Mouse (Mus musculus) MEL (cell line): ENCODE measurements at regions not wholly inside any gene's neighbourhood (a gene's known extent, or its start where the extent isn't known, plus 50 kb on each side); places are given as distances from the start of the nearest gene placed in this dataset.

Experiments used
- DNase-seq: peaks from one replicate; pipeline ENCODE4 v3.0.0; 2011; ENCODE audit warnings: low read depth, low spot score
- H3K27ac ChIP-seq: 2 replicates; pipeline ENCODE4 v1.5.1; 2012; ENCODE audit warnings: low read depth, mild to moderate bottlenecking, control low read depth, low read length, moderate library complexity; ENCODE audit not compliant: control insufficient read depth
- H3K27me3 ChIP-seq, 2 experiments: fragments of 150-350 bp in 1 of 2; sonication (generic) in 1 of 2; 2 replicates each; pipeline ENCODE4 v1.6.1; 2012; ENCODE audit warnings: low read length in 2 of 2, mild to moderate bottlenecking in 2 of 2, improper control_type of control experiment in 1 of 2, moderate library complexity in 1 of 2; ENCODE audit not compliant: insufficient read depth in 2 of 2, control insufficient read depth in 1 of 2
- H3K36me3 ChIP-seq, 2 experiments: 2 replicates each; pipeline ENCODE4 v1.6.1; 2012 to 2014; ENCODE audit warnings: low read length in 2 of 2, improper control_type of control experiment in 1 of 2, inconsistent platforms in 1 of 2, mild to moderate bottlenecking in 1 of 2; ENCODE audit not compliant: insufficient read depth in 2 of 2, control insufficient read depth in 1 of 2
- H3K4me1 ChIP-seq, 2 experiments: fragments of 150-350 bp in 1 of 2; sonication (generic) in 1 of 2; 2 replicates each; pipeline ENCODE4 v1.6.1; 2012; ENCODE audit warnings: low read length in 2 of 2, improper control_type of control experiment in 1 of 2, mild to moderate bottlenecking in 1 of 2; ENCODE audit not compliant: insufficient read depth in 2 of 2, control insufficient read depth in 1 of 2
- H3K4me3 ChIP-seq, 2 experiments: fragments of 150-350 bp in 1 of 2; sonication (generic) in 1 of 2; 2 replicates each; pipeline ENCODE4 v1.5.1; 2012; ENCODE audit warnings: low read depth in 2 of 2, low read length in 2 of 2, mild to moderate bottlenecking in 2 of 2, moderate library complexity in 2 of 2, control low read depth in 1 of 2, improper control_type of control experiment in 1 of 2; ENCODE audit not compliant: control insufficient read depth in 1 of 2, insufficient read depth in 1 of 2
- H3K79me2 ChIP-seq: 2 replicates; pipeline ENCODE4 v1.6.1; 2012; ENCODE audit warnings: mild to moderate bottlenecking, low read length, moderate library complexity; ENCODE audit not compliant: control insufficient read depth, poor library complexity, insufficient read depth
- H3K9ac ChIP-seq: 2 replicates; pipeline ENCODE4 v1.6.1; 2012; ENCODE audit warnings: low read depth, mild to moderate bottlenecking, control low read depth, low read length, moderate library complexity; ENCODE audit not compliant: control insufficient read depth, poor library complexity, severe bottlenecking
- H3K9me3 ChIP-seq: fragments of 150-350 bp; sonication (generic); replicated peaks from 2 replicates; pipeline ENCODE4 v1.6.1; 2012; ENCODE audit warnings: mild to moderate bottlenecking, low read length, improper control_type of control experiment, moderate library complexity; ENCODE audit not compliant: insufficient read depth
- TBP ChIP-seq: IDR thresholded peaks from 2 replicates; pipeline ENCODE4 v1.8.0; 2011; ENCODE audit warnings: low read depth, low read length, improper control_type of control experiment

DNA sequence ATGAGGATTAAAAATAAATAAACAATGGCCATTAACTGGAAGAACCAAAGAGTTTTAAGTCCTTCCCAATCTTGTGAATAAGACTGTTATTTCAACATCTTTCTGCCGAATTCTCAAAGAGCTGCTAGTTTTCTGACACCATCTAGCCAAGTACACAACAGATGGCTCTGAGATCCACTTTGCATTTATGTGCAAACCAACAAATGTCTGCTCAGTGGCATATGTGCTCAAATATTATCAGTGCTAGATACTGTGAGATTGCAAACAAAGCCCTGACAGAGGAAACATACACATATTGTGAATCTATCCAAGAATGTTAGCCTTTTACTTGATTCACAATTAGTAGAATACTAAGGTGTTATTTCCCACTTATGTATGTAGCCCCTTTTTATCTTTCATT lies 447.6 kb upstream of the Adam24 start:
- no peaks in the 10 kb centered on the region for H3K9me3 ChIP-seq
- H3K9ac ChIP-seq, result no peak overlapping the region
- H3K27me3 ChIP-seq, result no peaks in the 10 kb centered on the region; a peak in 1 of 4 replicates
- no peaks in the 10 kb centered on the region for H3K4me1 ChIP-seq
- H3K27ac ChIP-seq, result no peak overlapping the region
- H3K4me3 ChIP-seq, result no peak overlapping the region
- no peak for TF ChIP-seq TBP
- no peaks in the 10 kb centered on the region for H3K36me3 ChIP-seq
- no peak for DNase-seq
- no peaks in the 10 kb centered on the region for H3K79me2 ChIP-seq
